Mouse (Mus musculus): ENCODE results near the gene Rasgrp1. TPM values are rescaled to one million over a fixed set of nuclear protein-coding genes. Genes with fewer than 3 reads are reported as not detected.

The Rasgrp1 gene
- polyA plus RNA-seq, 1 experiment = 1.3 TPM

- Histone ChIP-seq H3K4me3 (ENCODE audit: insufficient read depth, low read length) (no peak overlapping the region), H3K27ac (ENCODE audit: insufficient read depth, low read length) (no peak overlapping the region), H3K4me1 (ENCODE audit: control insufficient read depth, insufficient read depth, low read length) (no peaks in the 10 kb centered on the region)
- TF ChIP-seq POLR2A (IDR thresholded peaks at IDR 0.05; ENCODE audit: low read depth, low read length) = no peak
Measured at GRCm38 (mm10) chr2:117335552-117336188, 7.1 kb downstream of the Rasgrp1 start.

DNA sequence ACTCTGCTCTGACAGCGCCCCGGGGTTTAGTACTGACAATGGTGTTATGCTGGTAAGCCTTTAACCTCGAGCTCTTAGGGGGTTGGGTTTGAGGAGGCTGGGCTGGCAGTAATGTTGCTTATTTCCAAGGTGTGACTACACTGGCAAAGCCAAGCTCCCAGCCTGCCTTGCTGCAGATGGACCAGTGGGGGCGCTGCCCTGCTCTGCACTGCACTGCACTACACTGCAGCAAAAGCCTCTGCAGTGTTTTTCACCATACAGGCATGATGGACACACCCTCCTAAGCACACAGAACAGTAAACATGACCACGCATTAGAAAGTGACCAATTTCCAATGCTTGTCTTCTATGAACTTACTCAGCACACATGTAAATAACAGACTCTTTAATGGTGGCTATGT, 11.2 kb downstream of the Rasgrp1 start:
- TF ChIP-seq CTCF (IDR thresholded peaks at IDR 0.05; ENCODE audit: borderline replicate concordance, insufficient read depth, low read length) = peak; percentile 15; the same call in 1 of the 2 replicates
- no peak for TF ChIP-seq POLR2A (IDR thresholded peaks at IDR 0.05; ENCODE audit: low read depth, low read length)

DNA sequence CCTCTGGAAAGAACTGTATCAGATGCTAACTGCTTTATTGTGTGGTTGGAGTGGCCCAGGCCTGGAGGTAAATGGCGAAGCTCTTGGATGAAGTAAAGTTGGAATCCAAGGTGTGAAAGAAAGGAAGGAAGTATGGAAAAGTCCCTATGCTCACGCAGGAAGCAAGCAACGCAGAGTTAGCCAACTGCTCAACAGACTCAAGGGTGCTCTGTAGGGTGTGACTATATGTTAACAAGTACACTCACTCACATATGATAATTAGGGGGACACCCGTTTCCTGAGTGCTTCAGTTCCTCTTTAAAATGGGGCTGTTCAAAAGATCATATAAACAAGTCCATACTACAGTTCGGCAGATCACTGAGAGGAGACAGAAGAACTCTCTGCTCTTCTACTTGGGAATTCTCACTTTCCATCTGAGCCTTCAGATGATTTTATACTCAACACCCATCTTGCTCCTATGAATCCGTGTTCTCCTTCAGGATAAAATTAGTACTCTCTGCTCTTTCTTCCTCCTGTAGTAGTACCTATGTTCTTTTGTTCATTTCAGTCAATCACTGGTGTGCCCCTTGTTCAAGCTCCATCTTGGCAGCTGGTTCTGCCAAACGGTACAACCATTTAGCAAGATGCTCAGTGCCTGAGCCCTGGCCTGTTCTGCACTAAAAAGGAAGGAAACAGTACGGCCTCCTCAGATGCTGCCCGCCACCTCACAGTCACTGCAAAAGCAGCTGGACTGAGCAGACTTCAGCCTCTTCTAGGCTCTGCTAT, 14.1 kb downstream of the Rasgrp1 start:
- Histone ChIP-seq H3K4me3 (ENCODE audit: insufficient read depth, low read length) (no peak overlapping the region), H3K4me1 (ENCODE audit: control insufficient read depth, insufficient read depth, low read length) (no peaks in the 10 kb centered on the region), H3K27ac (ENCODE audit: insufficient read depth, low read length) (no peak overlapping the region)
- TF ChIP-seq CTCF (IDR thresholded peaks at IDR 0.05; ENCODE audit: borderline replicate concordance, insufficient read depth, low read length) (no peak), POLR2A (IDR thresholded peaks at IDR 0.05; ENCODE audit: low read depth, low read length) (no peak)

More for the DNA sequence above, 11.2 kb downstream of the Rasgrp1 start:
- Histone ChIP-seq H3K27ac (ENCODE audit: insufficient read depth, low read length) (no peak overlapping the region), H3K4me1 (ENCODE audit: control insufficient read depth, insufficient read depth, low read length) (no peaks in the 10 kb centered on the region), H3K4me3 (ENCODE audit: insufficient read depth, low read length) (no peak overlapping the region)

GRCm38 (mm10) chr2:117322399-117322798, 20.4 kb downstream of the Rasgrp1 start:
- no peak overlapping the region for H3K4me3 ChIP-seq (ENCODE audit: insufficient read depth, low read length)
- TF ChIP-seq CTCF (IDR thresholded peaks at IDR 0.05; ENCODE audit: borderline replicate concordance, insufficient read depth, low read length) (no peak), POLR2A (IDR thresholded peaks at IDR 0.05; ENCODE audit: low read depth, low read length) (no peak)

DNA sequence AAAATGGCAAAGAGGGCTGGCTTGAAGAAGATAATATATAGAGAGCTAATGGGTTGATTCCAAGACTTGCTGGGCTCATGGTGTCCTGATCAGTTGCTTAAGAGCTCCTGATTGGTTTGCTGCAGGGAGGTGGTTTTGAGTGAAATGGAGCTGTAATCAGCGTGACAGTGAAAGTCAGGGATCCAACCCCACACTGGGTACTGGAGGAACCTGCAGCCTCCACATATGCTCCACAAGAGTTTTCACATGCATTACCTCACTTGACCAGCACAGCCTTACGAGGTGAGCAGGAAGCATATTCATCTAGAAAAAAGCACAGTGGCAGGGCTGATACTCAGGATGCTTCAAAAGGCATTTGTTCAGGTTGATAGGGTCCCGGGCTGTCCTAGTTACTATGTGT, 21.6 kb downstream of the Rasgrp1 start:
- no peak overlapping the region for H3K27ac ChIP-seq (ENCODE audit: insufficient read depth, low read length)
- no peak overlapping the region for H3K4me3 ChIP-seq (ENCODE audit: insufficient read depth, low read length)
- no peaks in the 10 kb centered on the region for H3K4me1 ChIP-seq (ENCODE audit: control insufficient read depth, insufficient read depth, low read length)
- no peak for TF ChIP-seq CTCF (IDR thresholded peaks at IDR 0.05; ENCODE audit: borderline replicate concordance, insufficient read depth, low read length)
- TF ChIP-seq POLR2A (IDR thresholded peaks at IDR 0.05; ENCODE audit: low read depth, low read length) = no peak

More at GRCm38 (mm10) chr2:117322399-117322798, 20.4 kb downstream of the Rasgrp1 start:
- H3K4me1 ChIP-seq (ENCODE audit: control insufficient read depth, insufficient read depth, low read length) = no peaks in the 10 kb centered on the region
- H3K27ac ChIP-seq (ENCODE audit: insufficient read depth, low read length) = no peak overlapping the region

GRCm38 (mm10) chr2:117318991-117319390, 23.8 kb downstream of the Rasgrp1 start:
- no peak for TF ChIP-seq POLR2A (IDR thresholded peaks at IDR 0.05; ENCODE audit: low read depth, low read length)
- TF ChIP-seq CTCF (IDR thresholded peaks at IDR 0.05; ENCODE audit: borderline replicate concordance, insufficient read depth, low read length) = no peak
- H3K4me1 ChIP-seq (ENCODE audit: control insufficient read depth, insufficient read depth, low read length) = no peaks in the 10 kb centered on the region
- no peak overlapping the region for H3K4me3 ChIP-seq (ENCODE audit: insufficient read depth, low read length)
- H3K27ac ChIP-seq (ENCODE audit: insufficient read depth, low read length) = no peak overlapping the region

DNA sequence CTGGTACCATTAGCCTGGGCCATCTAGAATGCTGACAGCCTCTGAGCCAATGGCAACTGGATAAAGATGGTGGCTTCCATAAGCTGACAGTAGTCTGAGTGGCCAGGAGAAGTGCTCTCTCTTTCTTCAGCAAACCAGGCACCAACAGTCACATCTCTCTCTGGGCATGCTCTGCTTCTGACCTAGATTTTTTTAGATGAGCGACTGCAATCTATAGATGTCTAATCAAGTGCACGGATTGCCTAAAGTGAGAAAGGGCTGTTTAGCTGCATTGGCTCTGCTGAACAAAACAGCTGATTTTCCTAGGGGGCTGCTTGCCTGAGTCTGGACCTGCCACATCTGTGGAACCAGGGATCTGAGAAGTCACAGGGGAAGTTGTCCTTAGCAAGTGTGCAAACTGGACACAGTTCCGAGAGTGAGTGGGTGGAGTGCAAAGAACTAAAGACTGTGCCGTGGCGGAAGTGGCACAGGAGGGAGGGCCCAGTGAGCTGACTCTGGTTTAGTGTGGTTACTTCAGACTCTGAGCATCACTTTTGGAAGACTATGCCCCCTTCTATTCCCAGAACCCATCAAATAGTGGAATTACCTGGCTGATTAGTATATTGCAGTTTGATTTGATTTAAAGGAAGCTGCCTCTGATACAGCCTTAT, 29.1 kb downstream of the Rasgrp1 start:
- Histone ChIP-seq H3K27ac (ENCODE audit: insufficient read depth, low read length) (no peak overlapping the region), H3K4me1 (ENCODE audit: control insufficient read depth, insufficient read depth, low read length) (0 out of 2 replicates have a peak, but pooled peaks cover 2% of the 10 kb centered on the region), H3K4me3 (ENCODE audit: insufficient read depth, low read length) (no peak overlapping the region)
- no peak for TF ChIP-seq CTCF (IDR thresholded peaks at IDR 0.05; ENCODE audit: borderline replicate concordance, insufficient read depth, low read length)
- no peak for TF ChIP-seq POLR2A (IDR thresholded peaks at IDR 0.05; ENCODE audit: low read depth, low read length)

GRCm38 (mm10) chr2:117312441-117312895, 30.3 kb downstream of the Rasgrp1 start:
- Histone ChIP-seq H3K4me3 (ENCODE audit: insufficient read depth, low read length) (no peak overlapping the region), H3K4me1 (ENCODE audit: control insufficient read depth, insufficient read depth, low read length) (0 out of 2 replicates have a peak, but pooled peaks cover 2% of the 10 kb centered on the region), H3K27ac (ENCODE audit: insufficient read depth, low read length) (no peak overlapping the region)
- TF ChIP-seq CTCF (IDR thresholded peaks at IDR 0.05; ENCODE audit: borderline replicate concordance, insufficient read depth, low read length) (no peak), POLR2A (IDR thresholded peaks at IDR 0.05; ENCODE audit: low read depth, low read length) (no peak)

GRCm38 (mm10) chr2:117312030-117312429, 30.8 kb downstream of the Rasgrp1 start:
- TF ChIP-seq CTCF (IDR thresholded peaks at IDR 0.05; ENCODE audit: borderline replicate concordance, insufficient read depth, low read length) (no peak), POLR2A (IDR thresholded peaks at IDR 0.05; ENCODE audit: low read depth, low read length) (no peak)
- Histone ChIP-seq H3K4me1 (ENCODE audit: control insufficient read depth, insufficient read depth, low read length) (0 out of 2 replicates have a peak, but pooled peaks cover 2% of the 10 kb centered on the region), H3K4me3 (ENCODE audit: insufficient read depth, low read length) (no peak overlapping the region), H3K27ac (ENCODE audit: insufficient read depth, low read length) (no peak overlapping the region)

Data from embryonic fibroblast, embryonic 13.5 days (primary cell).